ENCODE assay signal across 12 mouse cellular contexts in genomic region chr7:91582203-91582602, GRCm38 (mm10).
DNase-seq lines count a peak whose midpoint lies in the region; ATAC-seq and TF ChIP-seq lines count a peak whose summit lies in the region.
"Had no signal": no experiment of that assay in that cellular context is flagged by ENCODE, and none has a peak within 500 bp of the region (broad histone marks: within the 10 kb centered on the region; RNA-seq: fewer than 3 reads in every experiment).

No protein-coding gene starts in this region.

- H3K36me3 ChIP-seq in hindbrain, postnatal 0 days (ENCODE audit: insufficient read depth, low read length): no peaks in the 10 kb centered on the region
- H3K36me3 ChIP-seq in hindbrain, embryonic 11.5 days (ENCODE audit: control insufficient read depth, insufficient read depth, low read length): no peaks in the 10 kb centered on the region
- H3K36me3 ChIP-seq in midbrain, embryonic 14.5 days (ENCODE audit: control insufficient read depth, insufficient read depth, low read length): no peaks in the 10 kb centered on the region
- H3K36me3 ChIP-seq in midbrain, embryonic 15.5 days (replicated peaks): no peaks in the 10 kb centered on the region
- H3K36me3 ChIP-seq in stomach, postnatal 0 days (ENCODE audit: control insufficient read depth, insufficient read depth, low read length): no peaks in the 10 kb centered on the region
- H3K36me3 ChIP-seq: hindbrain, embryonic 15.5 days; limb, embryonic 10.5 days had no signal

- H3K27ac ChIP-seq in hindbrain, postnatal 0 days: no peak overlapping the region
- no peak overlapping the region for H3K27ac ChIP-seq in hindbrain, embryonic 11.5 days (ENCODE audit: low read depth, low read length)
- no peak overlapping the region for H3K27ac ChIP-seq in midbrain, embryonic 14.5 days (replicated peaks; ENCODE audit: low read depth, low read length)
- no peak overlapping the region for H3K27ac ChIP-seq in midbrain, embryonic 15.5 days
- H3K27ac ChIP-seq in stomach, postnatal 0 days (replicated peaks): no peak overlapping the region
- H3K27ac ChIP-seq: hindbrain, embryonic 15.5 days; limb, embryonic 10.5 days; macrophage had no signal

- DNase-seq in adrenal gland, postnatal 14 days: peak; percentile 27
- no peak for DNase-seq in adrenal gland, adult 18-20 months (ENCODE audit: low spot score in 2 of 2)
- DNase-seq in hindbrain, postnatal 0 days (ENCODE audit: low spot score): peak; percentile 26
- no peak for DNase-seq in hindbrain, embryonic 11.5 days (ENCODE audit: low spot score)
- DNase-seq in midbrain, embryonic 14.5 days: peak; percentile 46
- DNase-seq in stomach, postnatal 0 days (ENCODE audit: low spot score): no peak
- no peak for DNase-seq in left cerebral cortex, adult 8-10 months (ENCODE audit: low spot score in 2 of 2)
- DNase-seq: thymus, postnatal 36 days had no signal

- peak; percentile 56 for TF ChIP-seq CTCF in hindbrain, postnatal 0 days (IDR thresholded peaks at IDR 0.05; ENCODE audit: low read depth)
- TF ChIP-seq CTCF in stomach, postnatal 0 days (IDR thresholded peaks at IDR 0.05; ENCODE audit: low read depth): peak; percentile 64

- no peaks in the 10 kb centered on the region for H3K9me3 ChIP-seq in hindbrain, postnatal 0 days (ENCODE audit: low read length)
- no peaks in the 10 kb centered on the region for H3K9me3 ChIP-seq in hindbrain, embryonic 11.5 days (ENCODE audit: control insufficient read depth, low read length)
- H3K9me3 ChIP-seq in midbrain, embryonic 14.5 days (ENCODE audit: control insufficient read depth, low read length): no peaks in the 10 kb centered on the region
- H3K9me3 ChIP-seq in midbrain, embryonic 15.5 days: no peaks in the 10 kb centered on the region
- no peaks in the 10 kb centered on the region for H3K9me3 ChIP-seq in stomach, postnatal 0 days (ENCODE audit: control insufficient read depth, low read length)
- H3K9me3 ChIP-seq: hindbrain, embryonic 15.5 days; limb, embryonic 10.5 days had no signal

- H3K9ac ChIP-seq in hindbrain, postnatal 0 days (replicated peaks; ENCODE audit: low read length): no peak overlapping the region
- no peak overlapping the region for H3K9ac ChIP-seq in hindbrain, embryonic 11.5 days (ENCODE audit: low read depth, low read length)
- H3K9ac ChIP-seq in midbrain, embryonic 14.5 days (replicated peaks; ENCODE audit: low read length): no peak overlapping the region
- no peak overlapping the region for H3K9ac ChIP-seq in midbrain, embryonic 15.5 days
- no peak overlapping the region for H3K9ac ChIP-seq in stomach, postnatal 0 days (ENCODE audit: low read length)
- H3K9ac ChIP-seq: hindbrain, embryonic 15.5 days had no signal

- no peak overlapping the region for H3K4me3 ChIP-seq in hindbrain, postnatal 0 days (ENCODE audit: low read length)
- no peak overlapping the region for H3K4me3 ChIP-seq in hindbrain, embryonic 11.5 days (ENCODE audit: low read depth, low read length)
- H3K4me3 ChIP-seq in midbrain, embryonic 14.5 days (replicated peaks; ENCODE audit: low read depth, low read length): no peak overlapping the region
- H3K4me3 ChIP-seq in midbrain, embryonic 15.5 days: no peak overlapping the region
- no peak overlapping the region for H3K4me3 ChIP-seq in stomach, postnatal 0 days (ENCODE audit: low read depth, low read length)
- H3K4me3 ChIP-seq: hindbrain, embryonic 15.5 days; limb, embryonic 10.5 days had no signal

- no peak overlapping the region for H3K4me2 ChIP-seq in hindbrain, postnatal 0 days (ENCODE audit: low read depth, low read length)
- no peak overlapping the region for H3K4me2 ChIP-seq in hindbrain, embryonic 11.5 days (replicated peaks; ENCODE audit: low read depth, low read length)
- no peak overlapping the region for H3K4me2 ChIP-seq in midbrain, embryonic 14.5 days (ENCODE audit: low read length)
- H3K4me2 ChIP-seq in midbrain, embryonic 15.5 days: no peak overlapping the region
- no peak overlapping the region for H3K4me2 ChIP-seq in stomach, postnatal 0 days (replicated peaks; ENCODE audit: low read depth)
- H3K4me2 ChIP-seq: hindbrain, embryonic 15.5 days had no signal

- no peak for TF ChIP-seq EP300 in stomach, postnatal 0 days (optimal IDR thresholded peaks at IDR 0.05)

- no peaks in the 10 kb centered on the region for H3K4me1 ChIP-seq in hindbrain, postnatal 0 days (ENCODE audit: insufficient read depth, low read length)
- H3K4me1 ChIP-seq in hindbrain, embryonic 11.5 days (replicated peaks; ENCODE audit: control insufficient read depth, insufficient read depth, low read length): no peaks in the 10 kb centered on the region
- H3K4me1 ChIP-seq in midbrain, embryonic 14.5 days (ENCODE audit: control insufficient read depth, insufficient read depth, low read length): no peaks in the 10 kb centered on the region
- H3K4me1 ChIP-seq in midbrain, embryonic 15.5 days: no peaks in the 10 kb centered on the region
- H3K4me1 ChIP-seq in stomach, postnatal 0 days (replicated peaks; ENCODE audit: control insufficient read depth, insufficient read depth): no peaks in the 10 kb centered on the region
- H3K4me1 ChIP-seq: hindbrain, embryonic 15.5 days; limb, embryonic 10.5 days had no signal

- no peaks in the 10 kb centered on the region for H3K27me3 ChIP-seq in hindbrain, postnatal 0 days (ENCODE audit: insufficient read depth, low read length)
- H3K27me3 ChIP-seq in hindbrain, embryonic 11.5 days (ENCODE audit: control insufficient read depth, insufficient read depth, low read length): no peaks in the 10 kb centered on the region
- H3K27me3 ChIP-seq in midbrain, embryonic 14.5 days (ENCODE audit: control insufficient read depth, insufficient read depth, low read length): no peaks in the 10 kb centered on the region
- no peaks in the 10 kb centered on the region for H3K27me3 ChIP-seq in midbrain, embryonic 15.5 days (replicated peaks)
- no peaks in the 10 kb centered on the region for H3K27me3 ChIP-seq in stomach, postnatal 0 days (ENCODE audit: control insufficient read depth, insufficient read depth, low read length)
- H3K27me3 ChIP-seq: hindbrain, embryonic 15.5 days had no signal

- ATAC-seq in hindbrain, postnatal 0 days: 0 out of 2 replicates have a peak, but pooled peaks have one; percentile 53
- no peak for ATAC-seq in hindbrain, embryonic 11.5 days (ENCODE audit: low FRiP score)
- no peak for ATAC-seq in midbrain, embryonic 14.5 days (ENCODE audit: low FRiP score, low TSS enrichment)
- ATAC-seq in midbrain, embryonic 15.5 days (replicated peaks): no peak
- ATAC-seq in stomach, postnatal 0 days (ENCODE audit: low FRiP score, low TSS enrichment): no peak

- WGBS in hindbrain, postnatal 0 days: 62% methylated on average over 2 of the region's 2 CpGs
- WGBS in hindbrain, embryonic 11.5 days: 66% methylated on average over 2 of the region's 2 CpGs
- 66% methylated on average over 2 of the region's 2 CpGs for WGBS in midbrain, embryonic 14.5 days
- 65% methylated on average over 2 of the region's 2 CpGs for WGBS in midbrain, embryonic 15.5 days
- WGBS in stomach, postnatal 0 days: 69% methylated on average over 2 of the region's 2 CpGs

Comparison
In these comparisons a context has a peak if more than half of its experiments do, and no peak if none do; other contexts are left out.
1. DNase-seq: peak in adrenal gland, postnatal 14 days (single experiment), hindbrain, postnatal 0 days (single experiment) and midbrain, embryonic 14.5 days (single experiment); none in adrenal gland, adult 18-20 months (0 of 2), hindbrain, embryonic 11.5 days (single experiment), stomach, postnatal 0 days (single experiment) and left cerebral cortex, adult 8-10 months (0 of 2).